Mouse (Mus musculus) ovary, adult 2 months (tissue): ENCODE data around the gene Atxn3. TPM values are rescaled to one million over a fixed set of nuclear protein-coding genes. Genes with fewer than 3 reads are reported as not detected.

Experiments used
- polyA plus RNA-seq: library from polyadenylated mRNA; depleted of rRNA; stranded (reverse); fragments of >200 nt; gene quantifications from 2 replicates; pipeline ENCODE4 v1.2.3, GENCODE M21; 2012; rRNA removed

The Atxn3 gene
- polyA plus RNA-seq = 1.8 and 2.0 TPM in 2 replicates

DNA sequence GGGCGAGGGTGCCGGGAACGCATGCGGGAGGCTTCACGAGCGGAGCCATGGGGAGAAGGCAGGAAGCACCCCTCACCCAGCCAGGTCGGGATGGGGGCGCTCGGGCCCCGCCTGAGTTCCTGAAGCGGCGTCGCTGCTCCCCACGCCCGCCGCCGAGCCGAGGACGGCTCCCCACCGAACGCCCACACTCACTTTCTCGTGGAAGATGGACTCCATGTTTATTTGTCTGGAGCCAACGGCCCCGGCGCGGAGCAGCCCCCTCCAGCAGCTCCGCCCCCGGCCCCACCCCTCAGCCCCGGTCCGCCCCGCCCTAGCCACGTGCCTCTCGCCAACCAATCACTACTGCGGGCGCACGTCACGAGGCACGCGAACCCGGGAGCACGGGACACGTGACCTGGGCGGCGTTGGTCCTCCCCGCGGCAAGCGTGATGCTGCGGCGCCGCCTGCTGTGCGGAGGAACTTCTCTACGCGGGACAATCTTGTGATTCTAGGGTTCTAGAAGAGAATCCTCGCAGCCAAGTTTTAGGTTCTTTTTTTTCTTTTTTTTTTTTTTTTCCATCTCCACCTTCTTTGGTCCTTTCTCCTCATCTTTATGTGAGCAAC, at the start of gene Atxn3:
Atxn3 (minus strand) TSS at position 305 of the 603 bp plus-strand sequence.

DNA sequence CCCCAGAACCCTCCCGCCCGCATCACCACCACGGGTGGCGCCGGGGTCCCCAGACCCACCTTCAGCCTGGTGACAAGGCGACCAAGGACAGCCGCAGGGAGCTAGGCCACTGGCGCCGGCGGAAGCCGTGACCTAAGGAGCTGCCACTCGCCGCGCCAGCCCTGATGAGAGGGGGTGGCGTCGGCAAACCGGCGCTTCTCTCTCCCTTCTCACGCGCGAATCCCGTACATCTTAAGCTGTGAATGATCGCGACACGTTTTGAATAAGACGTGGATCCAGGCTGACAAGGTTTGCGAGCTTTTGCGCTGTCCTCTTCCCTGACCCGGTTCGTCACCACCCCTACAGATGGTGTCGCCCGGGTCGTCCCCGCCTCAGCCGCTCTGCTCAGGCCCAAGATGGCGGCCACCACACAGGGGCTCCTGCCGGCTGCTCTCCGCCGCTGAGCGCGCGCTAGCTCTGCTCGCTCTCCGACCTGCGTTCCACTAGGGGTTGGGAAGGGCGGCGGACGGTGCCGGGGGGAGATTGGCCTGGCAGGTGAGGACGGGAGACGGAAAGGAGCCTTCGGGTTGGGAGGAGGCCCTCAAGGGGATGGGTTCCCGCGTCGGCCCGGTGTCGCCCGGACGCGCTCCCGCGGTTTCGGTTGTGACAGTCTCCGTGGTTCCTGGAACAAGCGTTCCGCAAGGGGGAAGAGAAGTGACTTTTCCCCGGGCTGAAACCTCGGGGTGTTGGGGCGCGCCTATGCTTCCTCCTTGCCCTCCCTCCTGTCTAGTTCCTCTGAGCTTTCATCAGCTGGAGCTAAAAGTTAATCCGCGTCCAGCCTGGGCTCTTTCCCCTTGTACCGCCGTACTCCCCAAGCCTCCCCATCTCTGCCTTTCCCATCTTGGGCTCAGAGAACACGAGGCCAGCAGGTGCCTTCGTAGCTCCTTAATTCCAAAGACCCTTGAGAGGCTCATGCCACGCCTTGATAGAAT, 17.8 kb upstream of the Atxn3 start, which contains the start of gene Cpsf2:
Cpsf2 (plus strand) TSS at position 388 of the 971 bp plus-strand sequence.

DNA sequence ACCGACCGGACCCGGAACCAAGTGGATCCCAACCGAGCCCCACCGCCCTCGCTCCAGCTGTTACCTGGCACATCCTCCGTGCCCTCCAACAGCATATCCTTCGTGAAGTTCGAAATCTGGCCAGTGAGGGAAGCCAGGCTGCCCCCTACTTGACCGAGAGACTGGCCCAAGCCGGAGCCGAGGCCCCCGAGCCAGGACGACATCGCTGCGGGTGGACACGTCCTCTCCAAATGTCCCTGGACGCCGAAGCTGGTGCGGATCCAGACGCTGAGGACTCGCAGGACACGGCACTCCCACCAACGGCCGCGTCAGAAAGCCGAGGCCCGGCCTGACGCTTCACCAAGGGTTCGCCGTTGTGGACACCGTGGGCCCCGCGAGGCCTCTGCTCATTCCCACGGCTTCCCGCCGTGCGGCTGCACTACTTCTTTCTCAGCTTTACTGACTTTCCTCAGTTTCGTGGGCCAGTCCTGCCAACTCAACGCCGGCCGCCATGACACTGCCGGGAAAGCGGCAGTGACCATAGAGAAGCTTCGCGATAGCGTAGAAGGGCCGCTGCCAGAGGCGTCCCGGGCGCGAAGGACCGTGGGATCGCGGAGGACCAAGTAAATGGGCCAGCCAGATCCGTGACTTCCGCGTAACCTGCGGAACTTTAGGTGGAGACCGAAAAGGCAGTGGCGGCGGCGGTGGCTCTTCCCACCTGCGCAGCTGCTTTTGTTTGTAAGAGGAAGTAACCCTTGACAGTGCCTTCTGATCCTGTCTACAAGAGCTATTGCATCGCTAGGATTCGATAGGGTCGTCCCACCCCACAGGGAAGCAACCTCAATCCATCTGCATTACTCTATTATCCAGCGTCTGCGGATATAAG, 45.2 kb downstream of the Atxn3 start, which contains the start of gene Trip11:
Trip11 (minus strand) TSS at position 642 of the 865 bp plus-strand sequence.

Other genes starting within 250 kb of the Atxn3 start
- gene Tc2n, start 239.7 kb downstream of the Atxn3 start, polyA plus RNA-seq = 0.07 and 0.25 TPM in 2 replicates
- 43.4 and 47.5 TPM in 2 replicates for gene Fbln5, start 139.2 kb downstream of the Atxn3 start, polyA plus RNA-seq
- 3.3 and 4.8 TPM in 2 replicates for gene Trip11, start 45.0 kb downstream of the Atxn3 start, polyA plus RNA-seq
- gene Cpsf2, start 17.7 kb upstream of the Atxn3 start, polyA plus RNA-seq = 3.0 and 3.5 TPM in 2 replicates
- 1.9 and 2.8 TPM in 2 replicates for gene Slc24a4, start 170.5 kb upstream of the Atxn3 start, polyA plus RNA-seq